Mouse (Mus musculus) hindbrain, embryonic 14.5 days (tissue): ENCODE measurements around the gene Stk11ip. TPM values are rescaled to one million over a fixed set of nuclear protein-coding genes. Genes with fewer than 3 reads are reported as not detected.

Experiments
- ATAC-seq: fragments of 200-750 bp; cut with Nextera tagmentation; 2 replicates; pipeline ENCODE4 v1.8.0; 2017; ENCODE audit warnings: moderate number of reproducible peaks, mild to moderate bottlenecking, moderate TSS enrichment, moderate library complexity; ENCODE audit not compliant: low FRiP score
- DNase-seq: peaks from one replicate; pipeline ENCODE4 v3.0.0-alpha.2; 2015; ENCODE audit warnings: low spot score
- H3K27ac ChIP-seq: fragments of 300-500 bp; sonication (generic); 2 replicates; pipeline ENCODE4 v1.5.1; 2014; ENCODE audit warnings: mild to moderate bottlenecking, moderate library complexity
- H3K27me3 ChIP-seq: fragments of 300-500 bp; sonication (generic); 2 replicates; pipeline ENCODE4 v1.6.1; 2014; ENCODE audit warnings: mild to moderate bottlenecking, low read length, mixed read lengths; ENCODE audit not compliant: control insufficient read depth, insufficient read depth
- H3K36me3 ChIP-seq: fragments of 300-500 bp; sonication (generic); replicated peaks from 2 replicates; pipeline ENCODE4 v1.6.1; 2014; ENCODE audit not compliant: control insufficient read depth, insufficient read depth
- H3K4me1 ChIP-seq: fragments of 300-500 bp; sonication (generic); replicated peaks from 2 replicates; pipeline ENCODE4 v1.6.1; 2014; ENCODE audit warnings: antibody characterized with exemption, low read length, mixed read lengths; ENCODE audit not compliant: control insufficient read depth, insufficient read depth
- H3K4me2 ChIP-seq: fragments of 300-500 bp; sonication (generic); replicated peaks from 2 replicates; pipeline ENCODE4 v1.6.1; 2014; ENCODE audit warnings: mild to moderate bottlenecking, moderate library complexity
- H3K4me3 ChIP-seq: fragments of 300-500 bp; sonication (generic); replicated peaks from 2 replicates; pipeline ENCODE4 v1.5.1; 2014; ENCODE audit warnings: mild to moderate bottlenecking, low read length
- H3K9ac ChIP-seq: fragments of 300-500 bp; sonication (generic); 2 replicates; pipeline ENCODE4 v1.6.1; 2014
- H3K9me3 ChIP-seq: fragments of 300-500 bp; sonication (generic); 2 replicates; pipeline ENCODE4 v1.6.1; 2016; ENCODE audit warnings: low read length; ENCODE audit not compliant: control insufficient read depth
- WGBS: fragments of 180-500 bp; shearing (Covaris S2); extraction: QIAGEN DNeasy Blood & Tissue Kit; methylation state at CpG from one replicate; pipeline ENCODE4 v1.1.7; 2014; 5-methylcytosine and 5-hydroxymethylcytosine counted together
- polyA plus RNA-seq: library from polyadenylated mRNA; unstranded; fragments of >200 nt; fragmentation: Nextera tagmentation; extraction: Ambion mirVana; gene quantifications from 2 replicates; pipeline ENCODE4 v1.2.1, GENCODE M21; 2014

Stk11ip gene
- polyA plus RNA-seq, 1 experiment from 2014 or later, result 17.9 TPM

DNA sequence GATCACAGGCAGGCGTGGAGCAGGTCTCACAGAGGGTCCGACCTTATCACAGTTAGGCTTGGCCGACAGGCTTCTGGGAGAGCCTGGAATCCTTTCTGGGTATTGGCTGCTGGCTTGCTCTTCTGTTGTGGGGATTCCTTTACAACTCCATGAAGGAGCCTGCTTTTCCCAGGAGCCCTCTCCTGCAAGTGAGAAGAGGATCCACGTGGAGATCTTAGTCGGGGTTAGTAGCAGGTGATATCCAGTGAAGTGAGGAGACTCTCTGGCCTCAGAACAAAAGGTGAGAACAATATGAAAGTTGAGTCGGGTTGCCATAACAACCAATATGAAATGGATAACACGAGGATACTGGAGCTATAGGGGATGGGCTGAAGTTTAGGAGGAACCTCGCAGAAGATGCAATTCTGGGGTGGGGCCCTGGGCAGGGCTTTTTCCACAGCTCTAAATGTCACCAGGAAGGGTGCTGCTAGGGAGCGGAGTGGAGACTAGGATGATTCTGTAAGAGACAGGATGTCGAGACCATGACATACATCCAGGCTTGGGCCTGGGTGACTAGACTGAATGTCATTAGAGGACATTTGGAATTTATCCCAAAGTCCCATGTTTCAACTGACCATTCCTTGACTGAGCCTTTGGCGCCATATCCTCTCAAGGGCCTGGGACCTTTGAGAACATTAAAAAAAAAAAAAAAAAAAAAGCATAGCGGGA is 39.0 kb downstream of the Stk11ip start:
- H3K4me2 ChIP-seq, result no peak overlapping the region
- H3K9ac ChIP-seq, result no peak overlapping the region
- peaks cover 4% of the 10 kb centered on the region; the same call in 1 of the 2 replicates for H3K9me3 ChIP-seq
- no peak for DNase-seq
- no peak for ATAC-seq
- WGBS, result 80% methylated on average over 12 of the region's 12 CpGs
- no peak overlapping the region for H3K4me3 ChIP-seq
- no peaks in the 10 kb centered on the region for H3K27me3 ChIP-seq
- H3K27ac ChIP-seq, result no peak overlapping the region
- H3K4me1 ChIP-seq, result 0 out of 2 replicates have a peak, but pooled peaks cover 4% of the 10 kb centered on the region
- H3K36me3 ChIP-seq, result peaks cover 33% of the 10 kb centered on the region

DNA sequence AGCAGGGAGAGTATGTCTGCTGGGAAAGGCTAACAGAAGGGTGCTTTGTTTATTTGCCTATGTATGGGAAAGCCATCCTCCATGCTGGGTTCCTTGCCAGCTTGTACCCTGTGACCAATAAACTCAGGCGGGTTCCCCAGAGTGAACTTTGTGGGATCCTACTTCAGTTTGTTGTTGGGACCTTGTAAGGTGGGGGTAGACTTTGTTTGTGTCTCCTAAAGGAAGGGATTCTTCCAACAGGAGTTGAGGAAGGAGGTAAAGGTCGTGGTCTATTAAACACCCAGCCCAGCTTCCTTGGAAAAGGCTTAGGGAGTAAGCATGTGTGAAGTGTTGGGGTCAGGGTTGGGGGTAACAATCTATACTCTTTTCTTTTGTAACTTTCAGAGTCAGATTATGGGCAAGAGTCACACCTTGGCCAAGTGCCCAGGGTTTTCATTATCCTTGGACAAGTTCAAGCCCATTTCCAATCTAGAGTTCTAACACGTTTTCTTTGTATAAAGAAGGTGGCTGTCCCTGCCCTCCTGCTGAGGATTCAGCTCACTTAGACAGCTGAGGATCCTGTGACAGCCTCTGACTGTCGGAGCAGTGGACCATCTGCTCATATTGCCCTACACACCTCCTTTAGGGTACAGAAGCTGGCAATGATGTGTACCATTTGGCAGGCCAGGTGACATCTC is 40.0 kb downstream of the Stk11ip start:
- ATAC-seq, result peak; percentile 35; the same call in 1 of the 2 replicates

DNA sequence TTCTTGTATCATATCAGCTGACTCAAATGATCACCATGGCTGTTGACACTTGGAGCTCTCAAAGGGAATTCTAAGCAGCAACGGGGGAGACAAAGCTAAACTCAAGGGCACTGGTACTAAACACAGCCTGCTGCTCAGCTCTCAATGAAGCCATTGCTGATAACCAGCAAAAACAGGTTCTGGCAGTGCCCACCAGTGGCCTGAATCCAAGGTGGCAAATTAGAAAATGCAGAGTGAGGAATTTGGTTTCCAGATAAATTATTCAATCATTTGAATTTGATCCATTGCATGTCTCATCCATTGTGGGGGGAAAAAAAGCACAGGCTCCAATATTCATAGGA is 40.5 kb downstream of the Stk11ip start:
- DNase-seq, result no peak
- WGBS, result 52% methylated on average over 1 of the region's 1 CpGs

More for the DNA sequence above, 40.0 kb downstream of the Stk11ip start:
- Histone ChIP-seq H3K36me3 (peaks cover 24% of the 10 kb centered on the region), H3K9me3 (peaks cover 4% of the 10 kb centered on the region; the same call in 1 of the 2 replicates), H3K4me2 (no peak overlapping the region), H3K27me3 (no peaks in the 10 kb centered on the region), H3K27ac (peak overlapping the region; percentile 2; the same call in 1 of the 2 replicates), H3K4me3 (no peak overlapping the region), H3K4me1 (0 out of 2 replicates have a peak, but pooled peaks cover 4% of the 10 kb centered on the region), H3K9ac (no peak overlapping the region)
- no peak for DNase-seq
- 51% methylated on average over 4 of the region's 4 CpGs for WGBS

DNA sequence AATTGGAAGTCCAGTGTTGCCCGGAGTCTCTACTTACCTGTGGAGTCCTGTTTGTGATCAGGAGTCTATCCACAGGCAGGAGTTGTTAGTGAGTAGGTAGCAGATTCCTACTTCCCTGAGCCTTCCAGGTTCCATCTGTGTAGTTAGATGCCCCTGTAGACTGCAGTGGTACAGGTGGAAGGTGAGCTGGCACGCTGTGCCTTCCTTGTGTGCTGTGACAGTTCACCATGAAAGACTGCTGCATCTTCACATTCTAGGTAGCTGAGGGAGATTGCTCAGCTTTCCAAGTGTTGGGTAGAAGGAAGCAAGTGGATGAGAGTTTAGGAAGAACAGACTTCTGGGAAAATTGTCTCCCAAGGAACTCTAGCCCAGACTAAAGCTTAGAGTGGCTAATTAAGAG is 42.8 kb downstream of the Stk11ip start:
- ATAC-seq (no peak), DNase-seq (no peak)
- Histone ChIP-seq H3K4me2 (no peak overlapping the region), H3K4me1 (0 out of 2 replicates have a peak, but pooled peaks cover 2% of the 10 kb centered on the region), H3K9me3 (peaks cover 4% of the 10 kb centered on the region; the same call in 1 of the 2 replicates), H3K4me3 (no peak overlapping the region), H3K36me3 (0 out of 2 replicates have a peak, but pooled peaks cover under 1% of the 10 kb centered on the region), H3K9ac (no peak overlapping the region), H3K27ac (no peak overlapping the region), H3K27me3 (no peaks in the 10 kb centered on the region)
- 89% methylated on average over 2 of the region's 2 CpGs for WGBS

More for the DNA sequence above, 40.5 kb downstream of the Stk11ip start:
- no peak overlapping the region for H3K4me2 ChIP-seq
- no peaks in the 10 kb centered on the region for H3K27me3 ChIP-seq
- H3K4me3 ChIP-seq, result no peak overlapping the region
- H3K9ac ChIP-seq, result no peak overlapping the region
- H3K27ac ChIP-seq, result peak overlapping the region; percentile 2; the same call in 1 of the 2 replicates
- ATAC-seq, result peak; percentile 10; the same call in 1 of the 2 replicates
- H3K9me3 ChIP-seq, result peaks cover 4% of the 10 kb centered on the region; the same call in 1 of the 2 replicates
- 0 out of 2 replicates have a peak, but pooled peaks cover 4% of the 10 kb centered on the region for H3K4me1 ChIP-seq
- peaks cover 19% of the 10 kb centered on the region for H3K36me3 ChIP-seq

- no peak overlapping the region for H3K9ac ChIP-seq
These were observed 43.6 kb downstream of the Stk11ip start for GRCm38 (mm10) chr1:75564916-75565315.

DNA sequence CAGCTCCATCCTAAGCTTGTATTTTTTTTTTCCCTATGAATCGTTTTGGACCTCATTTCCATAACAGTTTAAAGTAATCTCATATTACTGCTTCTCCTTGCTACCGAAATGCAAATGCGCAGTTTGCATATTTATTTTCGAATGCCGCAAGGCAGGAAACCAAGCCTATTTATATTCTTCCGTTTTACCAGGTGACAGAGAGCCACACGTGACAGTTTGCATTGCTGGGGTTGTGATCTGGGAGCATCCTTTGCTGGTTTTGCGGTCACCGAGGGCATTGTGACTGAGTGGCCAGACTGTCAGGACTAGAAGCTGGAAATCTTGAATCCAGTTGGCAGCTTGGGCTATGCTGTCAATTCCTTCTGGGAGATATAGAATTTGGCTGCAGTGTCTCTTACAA is 44.3 kb downstream of the Stk11ip start:
- no peaks in the 10 kb centered on the region for H3K36me3 ChIP-seq
- peaks cover 4% of the 10 kb centered on the region; the same call in 1 of the 2 replicates for H3K9me3 ChIP-seq
- WGBS, result 63% methylated on average over 9 of the region's 9 CpGs
- H3K27me3 ChIP-seq, result no peaks in the 10 kb centered on the region
- H3K27ac ChIP-seq, result no peak overlapping the region
- H3K4me3 ChIP-seq, result no peak overlapping the region
- H3K4me2 ChIP-seq, result no peak overlapping the region
- no peaks in the 10 kb centered on the region for H3K4me1 ChIP-seq
- DNase-seq (no peak), ATAC-seq (no peak)
- no peak overlapping the region for H3K9ac ChIP-seq

More at GRCm38 (mm10) chr1:75564916-75565315, 43.6 kb downstream of the Stk11ip start:
- Histone ChIP-seq H3K27ac (no peak overlapping the region), H3K9me3 (peaks cover 4% of the 10 kb centered on the region; the same call in 1 of the 2 replicates), H3K4me3 (no peak overlapping the region), H3K36me3 (no peaks in the 10 kb centered on the region), H3K4me2 (no peak overlapping the region), H3K27me3 (no peaks in the 10 kb centered on the region), H3K4me1 (no peaks in the 10 kb centered on the region)
- ATAC-seq (no peak), DNase-seq (no peak)
- 70% methylated on average over 5 of the region's 5 CpGs for WGBS

- no peak overlapping the region for H3K4me2 ChIP-seq
These were observed 49.1 kb downstream of the Stk11ip start for GRCm38 (mm10) chr1:75570403-75570802.

GRCm38 (mm10) chr1:75572776-75573175 is 51.4 kb downstream of the Stk11ip start:
- WGBS, result 59% methylated on average over 6 of the region's 6 CpGs
- no peak for ATAC-seq
- DNase-seq, result no peak
- Histone ChIP-seq H3K4me2 (no peak overlapping the region), H3K27ac (no peak overlapping the region), H3K9me3 (no peaks in the 10 kb centered on the region), H3K4me1 (no peaks in the 10 kb centered on the region), H3K36me3 (no peaks in the 10 kb centered on the region), H3K4me3 (no peak overlapping the region), H3K27me3 (no peaks in the 10 kb centered on the region), H3K9ac (no peak overlapping the region)

More at GRCm38 (mm10) chr1:75570403-75570802, 49.1 kb downstream of the Stk11ip start:
- DNase-seq, result no peak
- WGBS, result 71% methylated on average over 6 of the region's 6 CpGs
- no peak for ATAC-seq
- H3K27me3 ChIP-seq, result no peaks in the 10 kb centered on the region
- no peak overlapping the region for H3K4me3 ChIP-seq
- H3K27ac ChIP-seq, result no peak overlapping the region
- no peaks in the 10 kb centered on the region for H3K36me3 ChIP-seq
- no peaks in the 10 kb centered on the region for H3K4me1 ChIP-seq
- H3K9me3 ChIP-seq, result no peaks in the 10 kb centered on the region
- no peak overlapping the region for H3K9ac ChIP-seq

- no peaks in the 10 kb centered on the region for H3K4me1 ChIP-seq
- WGBS, result 87% methylated on average over 7 of the region's 7 CpGs
- ATAC-seq (no peak), DNase-seq (no peak)
- no peaks in the 10 kb centered on the region for H3K27me3 ChIP-seq
- no peak overlapping the region for H3K4me3 ChIP-seq
- no peaks in the 10 kb centered on the region for H3K36me3 ChIP-seq
- H3K9me3 ChIP-seq, result no peaks in the 10 kb centered on the region
- H3K27ac ChIP-seq, result no peak overlapping the region; the same call in 1 of the 2 replicates
- no peak overlapping the region for H3K4me2 ChIP-seq
- no peak overlapping the region for H3K9ac ChIP-seq
These were observed 52.4 kb downstream of the Stk11ip start for GRCm38 (mm10) chr1:75573715-75574114.
